Mouse (Mus musculus) layer of hippocampus, adult 9-11 months (tissue): Measurements from ENCODE around the gene Zfp787.
"Not testable (repeated sequence)": the region's sequence is repeated elsewhere in the genome, so short reads cannot be mapped to it uniquely, and the experiment has no call there.

Experiments
- DNase-seq: peaks from one replicate; pipeline ENCODE4 v3.0.0; 2022

Zfp787 gene

DNA sequence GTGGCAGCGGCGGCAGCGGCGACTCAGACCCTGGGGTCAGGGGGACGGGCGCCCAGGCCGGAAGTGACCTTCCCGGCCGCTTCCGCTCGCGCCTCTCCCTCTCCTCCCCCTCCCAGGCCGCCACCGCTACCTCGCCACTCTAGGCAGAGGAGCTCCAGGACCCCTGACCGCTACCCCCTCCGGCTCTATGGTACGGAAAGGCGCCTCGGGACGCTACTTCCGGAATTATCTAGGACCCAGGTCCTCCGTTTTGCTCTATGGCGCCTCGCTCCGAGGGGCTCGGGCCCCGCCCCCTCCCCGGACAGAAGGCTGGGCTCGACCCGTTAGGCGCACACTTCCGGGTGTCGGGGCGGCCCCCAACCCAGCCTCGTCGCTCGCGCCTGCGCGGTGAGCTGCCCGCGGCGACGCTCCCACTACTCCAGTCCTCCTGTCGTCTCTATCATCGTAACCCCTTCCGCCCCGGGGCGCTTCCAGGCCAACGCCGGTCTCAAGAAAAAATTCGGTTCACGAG lies at the start of gene Zfp787:
Zfp787 (minus strand) TSS at position 97 of the 511 bp plus-strand sequence.
- DNase-seq, result peak; percentile 98

DNA sequence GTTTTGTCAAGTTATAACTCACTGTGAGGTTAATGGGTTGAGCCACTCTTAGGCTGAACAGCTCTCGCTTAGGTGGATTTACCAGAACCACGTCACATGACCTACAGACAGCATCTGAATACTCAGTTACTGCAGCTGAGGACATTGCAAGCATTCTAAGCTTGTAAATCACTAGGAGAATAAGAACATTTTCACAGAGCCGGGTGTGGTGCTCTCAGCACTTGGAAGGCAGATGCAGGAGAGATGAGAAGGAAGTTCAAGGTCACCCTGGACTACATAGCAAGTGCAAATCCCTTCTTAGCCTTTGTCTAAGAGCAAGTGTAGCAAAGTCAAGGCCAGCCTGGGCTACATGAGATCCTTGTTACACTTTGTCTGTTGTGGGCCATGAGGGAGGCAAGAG lies 48.4 kb upstream of the Zfp787 start:
- no peak for DNase-seq

DNA sequence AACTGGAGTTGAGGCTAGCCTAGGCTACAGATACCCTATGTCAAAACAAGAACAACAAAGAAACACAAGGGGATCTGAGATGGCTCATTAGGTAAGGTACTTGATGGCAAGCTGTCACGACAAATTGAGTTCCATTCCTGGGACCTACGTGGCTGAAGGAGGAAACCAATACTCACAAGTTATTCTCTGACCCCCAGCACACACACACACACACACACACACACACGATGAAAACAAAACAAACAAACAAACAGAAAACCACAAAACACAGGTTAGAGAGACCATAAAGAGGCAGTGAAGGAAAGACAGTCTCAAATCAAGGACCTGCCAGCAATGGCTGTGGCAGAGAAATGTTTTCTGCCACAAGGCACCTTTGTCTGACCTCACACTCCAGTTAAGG lies 41.0 kb upstream of the Zfp787 start, which contains the start of gene Galp:
Galp (plus strand) TSS at position 301 of the 400 bp plus-strand sequence.
- no peak for DNase-seq

DNA sequence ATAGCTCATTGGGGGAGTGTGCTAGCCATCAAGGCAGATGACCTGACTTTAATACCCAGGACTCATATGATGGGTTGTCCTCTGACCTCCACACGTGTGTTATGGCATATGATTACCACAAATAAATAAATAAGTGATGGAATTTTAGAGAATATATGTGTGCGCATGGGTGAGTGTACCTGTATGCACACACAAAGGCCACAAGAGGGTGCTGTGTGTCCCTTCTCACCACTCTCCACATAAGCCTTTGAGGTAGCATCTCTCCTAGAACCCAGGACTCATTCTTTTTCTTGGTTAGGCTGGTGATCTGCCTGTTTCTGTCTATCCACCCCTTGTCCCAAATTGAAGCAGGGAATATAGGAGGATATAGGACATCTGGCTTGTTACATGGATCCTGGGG lies 40.0 kb upstream of the Zfp787 start:
- DNase-seq, result no peak

- DNase-seq, result no peak
Measured at GRCm38 (mm10) chr7:6194129-6194528, 38.3 kb upstream of the Zfp787 start.

- peak; percentile 63 for DNase-seq
Measured at GRCm38 (mm10) chr7:6191376-6191775, 35.6 kb upstream of the Zfp787 start.

DNA sequence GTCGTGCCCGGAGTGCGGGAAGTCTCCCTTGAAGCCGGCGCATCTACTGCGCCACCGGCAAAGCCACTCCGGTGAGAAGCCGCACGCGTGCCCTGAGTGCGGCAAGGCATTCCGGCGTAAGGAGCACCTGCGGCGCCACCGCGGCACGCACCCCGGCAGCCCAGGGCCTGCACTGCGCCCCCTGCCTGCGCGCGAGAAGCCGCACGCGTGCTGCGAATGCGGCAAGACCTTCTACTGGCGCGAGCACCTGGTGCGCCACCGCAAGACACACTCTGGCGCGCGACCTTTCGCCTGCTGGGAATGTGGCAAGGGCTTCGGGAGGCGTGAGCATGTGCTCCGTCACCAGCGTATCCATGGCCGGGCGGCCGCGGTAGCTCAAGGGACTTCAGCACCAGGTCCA lies 33.7 kb upstream of the Zfp787 start:
- DNase-seq, result no peak

- DNase-seq, result no peak
Measured at GRCm38 (mm10) chr7:6186756-6187155, 31.0 kb upstream of the Zfp787 start.

DNA sequence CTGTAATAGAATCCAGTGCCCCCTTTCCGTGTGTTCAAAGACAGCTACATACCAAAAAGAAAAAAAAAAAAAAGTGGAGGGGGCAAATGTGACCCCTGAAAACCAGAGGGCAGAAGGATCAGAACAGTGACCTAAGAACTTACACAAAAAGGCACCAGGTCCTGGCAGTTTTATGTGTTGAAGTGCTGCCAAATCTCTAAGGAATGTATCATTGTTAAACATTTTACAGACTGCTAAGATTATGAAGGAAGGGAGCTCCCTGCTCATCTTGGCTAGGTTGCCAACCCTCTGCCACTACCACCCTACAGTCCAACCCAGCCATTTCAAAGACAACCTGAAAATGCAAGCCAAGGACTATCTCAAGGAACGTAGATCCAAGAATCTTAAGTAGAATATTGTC lies 30.4 kb upstream of the Zfp787 start:
- no peak for DNase-seq

DNA sequence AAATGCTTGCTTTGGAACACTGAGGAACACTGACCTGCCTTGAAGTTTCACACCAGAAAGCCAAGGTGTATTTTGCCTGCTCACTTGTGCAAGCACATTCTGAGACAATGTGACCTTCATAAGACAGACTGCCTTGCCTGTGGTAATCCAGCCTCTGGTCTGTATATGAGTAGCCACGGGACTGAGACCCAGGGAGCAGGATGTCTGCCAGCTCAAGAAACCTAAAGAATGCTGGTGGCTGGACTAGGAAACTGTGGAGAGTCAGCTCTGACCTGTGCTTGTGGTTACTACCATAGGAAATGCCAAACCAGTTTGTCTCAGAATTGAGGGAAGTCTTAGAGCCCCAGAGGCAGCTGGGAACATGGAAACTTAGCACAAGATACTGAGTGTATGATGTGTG lies 29.6 kb upstream of the Zfp787 start:
- DNase-seq, result no peak

- no peak for DNase-seq
Measured at GRCm38 (mm10) chr7:6184521-6184920, 28.7 kb upstream of the Zfp787 start.

- DNase-seq, result no peak
Measured at GRCm38 (mm10) chr7:6183802-6184201, 28.0 kb upstream of the Zfp787 start.

- DNase-seq, result no peak
Measured at GRCm38 (mm10) chr7:6182882-6183281, 27.1 kb upstream of the Zfp787 start.

DNA sequence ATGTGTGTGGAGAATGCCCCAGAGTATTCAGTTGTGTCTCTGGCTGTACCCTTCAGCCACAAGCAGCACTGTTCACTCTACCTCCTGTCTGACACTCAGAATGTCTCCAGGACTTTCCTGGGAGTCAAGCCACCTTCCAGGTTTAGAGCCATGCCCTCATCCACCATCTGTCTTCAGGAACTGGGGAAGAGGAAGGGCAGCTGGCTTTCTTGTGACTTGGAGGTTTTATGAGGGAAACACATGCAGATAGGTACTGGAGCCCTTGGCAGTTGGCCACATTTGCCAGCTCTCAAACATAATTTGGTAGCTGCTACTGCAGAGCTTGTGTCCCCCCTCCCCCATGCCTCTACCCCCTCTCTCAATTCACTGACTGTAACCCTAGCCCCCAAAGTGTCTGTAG lies 23.2 kb upstream of the Zfp787 start:
- no peak for DNase-seq

DNA sequence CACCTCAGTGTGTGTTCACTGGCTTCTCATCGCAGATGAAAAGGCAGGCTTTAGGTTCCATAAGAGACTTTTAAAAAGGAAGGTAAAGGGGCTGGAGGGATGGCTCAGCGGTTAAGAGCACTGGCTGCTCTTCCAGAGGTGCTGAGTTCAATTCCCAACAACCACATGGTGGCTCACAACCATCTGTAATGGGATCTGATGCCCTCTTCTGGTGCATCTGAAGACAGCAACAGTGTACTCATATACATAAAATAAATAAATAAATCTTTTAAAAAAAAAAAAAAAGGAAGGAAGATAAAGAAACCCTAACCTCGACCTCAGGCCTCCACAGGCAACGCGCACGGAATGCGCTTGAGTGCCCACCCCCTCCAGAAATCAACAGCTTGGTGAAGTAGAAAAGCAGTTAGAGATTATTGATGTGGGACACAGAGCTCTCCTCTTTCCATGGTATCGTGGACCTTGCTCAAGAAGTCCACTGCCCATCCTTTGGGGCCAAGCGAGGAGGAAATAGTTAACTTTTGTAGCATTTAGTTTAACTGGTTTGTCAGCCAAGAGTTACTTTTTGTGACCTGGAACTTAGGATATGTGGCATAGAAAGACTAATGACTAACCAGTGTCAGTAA lies 18.7 kb upstream of the Zfp787 start:
- DNase-seq, result not testable (repeated sequence)

DNA sequence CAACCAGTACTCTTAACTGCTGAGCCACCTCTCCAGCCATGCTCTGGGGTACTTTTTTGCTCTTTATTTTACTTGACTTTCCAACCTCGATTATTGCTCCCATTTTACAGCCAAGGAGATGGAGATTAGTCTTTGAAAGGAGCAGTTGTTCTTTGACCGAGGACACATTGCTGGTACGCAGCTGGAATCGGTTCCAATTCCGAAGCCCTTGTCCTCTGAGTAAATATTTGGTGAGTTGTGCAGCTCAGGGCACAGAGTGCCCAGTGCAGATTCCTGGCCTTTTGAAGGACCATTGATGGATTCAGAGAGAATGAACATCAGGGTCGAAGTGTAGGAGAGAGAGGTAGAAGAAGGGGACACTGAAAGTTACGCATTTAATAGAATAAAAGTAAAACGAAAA lies 18.1 kb upstream of the Zfp787 start:
- no peak for DNase-seq

DNA sequence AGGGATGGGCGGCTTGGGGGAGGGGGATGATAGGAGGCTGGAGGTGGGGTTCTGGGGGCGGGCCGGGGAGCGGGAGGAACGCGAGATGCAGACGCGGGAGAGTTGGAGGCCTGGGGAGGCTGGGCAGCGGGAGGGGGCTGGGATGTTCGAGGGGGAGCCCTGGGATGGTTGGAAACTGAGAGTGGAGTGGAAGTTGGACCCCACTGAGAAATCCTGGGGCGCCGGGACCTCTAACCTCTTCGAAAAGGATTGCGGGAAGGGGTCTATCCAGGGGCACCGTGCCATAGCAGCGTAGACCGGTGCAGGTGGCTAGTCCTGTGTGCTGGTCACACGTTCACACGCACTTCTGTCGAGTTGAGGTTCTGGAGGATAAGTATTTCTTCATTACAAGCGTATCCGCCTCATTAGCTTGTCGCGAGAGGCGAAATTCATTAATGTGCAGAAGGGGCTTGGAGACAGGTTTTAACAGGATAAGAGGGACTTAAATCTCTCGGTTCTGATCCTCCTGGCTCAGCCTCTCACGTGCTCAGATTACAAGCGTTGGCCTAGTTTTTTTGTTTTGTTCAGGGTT lies 17.0 kb upstream of the Zfp787 start:
- no peak for DNase-seq

DNA sequence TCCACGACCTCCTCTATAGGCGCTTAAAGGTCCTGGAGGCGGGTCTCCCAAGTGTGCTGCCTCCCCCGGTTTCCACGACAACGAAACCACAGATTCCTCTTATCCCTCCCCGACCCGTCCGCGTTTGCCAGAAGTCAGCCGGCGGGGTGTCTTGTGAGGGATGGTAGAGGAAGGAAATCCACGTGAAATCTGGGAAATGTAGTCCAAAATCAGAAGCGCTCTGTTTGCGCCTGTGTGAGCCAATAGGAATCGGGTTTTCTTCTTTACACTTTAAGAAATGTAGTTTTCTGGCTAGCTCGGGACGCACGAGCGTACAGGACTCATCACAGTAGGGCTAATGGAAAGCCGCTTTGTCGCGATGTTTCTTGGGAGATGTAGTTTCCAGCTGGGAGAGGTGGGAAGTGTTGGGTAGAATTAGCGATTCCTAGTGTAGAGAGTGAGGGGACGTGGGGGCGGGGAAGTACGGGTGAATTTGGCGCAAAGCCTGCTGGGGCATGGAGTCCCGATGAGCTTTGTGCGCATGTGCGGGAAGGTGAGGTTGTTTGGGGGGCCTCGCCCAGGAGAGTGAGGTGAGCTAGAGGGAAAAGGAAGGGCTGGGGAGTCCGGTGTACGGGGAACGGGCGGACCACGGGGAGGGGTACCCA lies 16.3 kb upstream of the Zfp787 start, which contains the start of gene Zfp444:
Zfp444 (plus strand) TSS at position 221 of the 644 bp plus-strand sequence.
- peak; percentile 99 for DNase-seq

DNA sequence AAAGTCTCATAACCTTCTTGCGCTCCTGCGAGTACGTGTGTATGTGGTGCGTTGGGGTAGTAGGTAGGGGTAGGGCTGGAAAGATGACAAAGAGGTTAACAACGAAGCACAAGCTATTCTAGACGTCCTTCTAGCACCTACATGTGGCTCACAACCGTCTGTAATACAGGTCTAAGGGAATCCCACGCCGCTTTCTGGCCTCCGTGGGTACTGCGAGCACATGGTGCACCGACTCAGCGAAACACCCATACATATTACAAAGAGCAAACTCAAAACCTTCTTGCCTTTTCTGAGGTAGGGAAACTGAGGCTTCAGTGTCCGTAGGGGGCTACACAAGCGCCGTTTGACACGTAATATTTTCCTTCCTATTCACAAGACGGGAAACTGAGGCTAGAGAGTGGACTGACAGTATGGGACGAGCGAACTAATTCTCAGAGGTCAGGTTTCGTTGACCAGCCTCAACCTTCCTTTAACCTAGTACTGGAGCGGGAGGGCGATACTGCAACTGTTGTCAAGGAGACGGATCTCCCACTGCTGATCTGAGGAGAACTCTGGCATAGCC lies 15.7 kb upstream of the Zfp787 start:
- peak; percentile 70 for DNase-seq

GRCm38 (mm10) chr7:6170871-6171270 lies 15.1 kb upstream of the Zfp787 start:
- DNase-seq, result no peak

GRCm38 (mm10) chr7:6170391-6170790 lies 14.6 kb upstream of the Zfp787 start:
- no peak for DNase-seq

GRCm38 (mm10) chr7:6169403-6169802 lies 13.6 kb upstream of the Zfp787 start:
- DNase-seq, result peak; percentile 49

DNA sequence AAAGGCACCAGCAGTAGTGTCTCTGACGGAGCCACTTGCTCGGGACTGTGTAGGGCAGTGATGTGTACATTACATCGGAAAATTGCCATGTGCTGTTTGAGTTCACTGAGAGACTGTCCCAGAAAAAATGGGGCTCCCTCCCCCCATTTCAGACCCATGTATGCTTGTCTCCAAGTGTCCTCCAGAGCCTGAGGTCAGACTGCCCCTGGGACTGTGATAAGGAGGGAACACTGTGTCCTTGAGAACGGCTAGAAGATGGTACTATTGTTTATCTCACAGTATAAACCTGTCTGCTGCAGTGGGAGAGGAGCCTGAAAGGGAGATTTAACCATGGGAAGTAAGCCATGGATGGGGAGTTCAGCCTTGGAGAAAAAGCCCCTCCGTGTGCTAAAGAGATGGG lies 8.9 kb upstream of the Zfp787 start:
- DNase-seq, result no peak

DNA sequence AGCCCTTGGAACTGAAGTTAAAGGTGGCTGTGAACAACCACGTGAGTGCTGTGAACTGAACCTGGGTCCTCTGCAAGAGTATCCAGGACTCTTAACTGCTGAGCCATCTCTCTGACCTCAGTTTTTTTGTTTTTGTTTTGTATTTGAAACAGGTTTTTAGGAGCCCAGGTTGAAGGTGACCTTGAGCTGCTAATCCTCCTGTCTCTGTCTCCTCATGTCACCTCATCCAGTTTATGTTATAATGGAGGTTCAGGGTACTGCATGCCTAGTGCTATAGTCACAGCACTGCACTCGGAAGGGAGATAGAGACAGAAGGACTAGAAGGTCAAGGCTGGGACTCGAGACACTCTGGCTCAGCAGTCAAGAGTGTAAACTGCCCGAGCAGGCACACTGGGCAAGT lies 6.4 kb upstream of the Zfp787 start:
- no peak for DNase-seq
